Mouse (Mus musculus) cerebellum, postnatal 14 days (tissue): ENCODE measurements around the gene Ucp1.
"Not testable (repeated sequence)": the region's sequence is repeated elsewhere in the genome, so short reads cannot be mapped to it uniquely, and the experiment has no call there.

Experiments used
- DNase-seq, 2 experiments: peaks; one replicate each; pipeline ENCODE4 v3.0.0; 2021; ENCODE audit warnings: mixed read lengths in 2 of 2

Ucp1 gene

GRCm38 (mm10) chr8:83290176-83290575 is at the start of gene Ucp1:
Gene Ucp1, plus strand, starts transcription at chr8:83290352.
- DNase-seq = peak; percentile 35 to 45

GRCm38 (mm10) chr8:83244151-83244550 is 46.0 kb upstream of the Ucp1 start:
- DNase-seq = no peak

- DNase-seq = no peak
Observed at GRCm38 (mm10) chr8:83250858-83251257, 39.3 kb upstream of the Ucp1 start.

GRCm38 (mm10) chr8:83251362-83252246 is 38.5 kb upstream of the Ucp1 start:
- no peak for DNase-seq

GRCm38 (mm10) chr8:83252791-83253190 is 37.4 kb upstream of the Ucp1 start:
- no peak for DNase-seq

GRCm38 (mm10) chr8:83257631-83258030 is 32.5 kb upstream of the Ucp1 start:
- no peak for DNase-seq

- peak; percentile 63 to 66 for DNase-seq
Observed at GRCm38 (mm10) chr8:83260418-83261215, 29.5 kb upstream of the Ucp1 start.

GRCm38 (mm10) chr8:83271172-83271571 is 19.0 kb upstream of the Ucp1 start:
- no peak for DNase-seq

- no peak for DNase-seq
Observed at GRCm38 (mm10) chr8:83272464-83272863, 17.7 kb upstream of the Ucp1 start.

GRCm38 (mm10) chr8:83274470-83274869 is 15.7 kb upstream of the Ucp1 start:
- DNase-seq = no peak

GRCm38 (mm10) chr8:83278431-83278830 is 11.7 kb upstream of the Ucp1 start:
- DNase-seq = no peak

- DNase-seq = peak; percentile 40 to 57
Observed at GRCm38 (mm10) chr8:83285391-83285790, 4.8 kb upstream of the Ucp1 start.

GRCm38 (mm10) chr8:83297375-83297774 is 7.2 kb downstream of the Ucp1 start:
- DNase-seq = no peak

- DNase-seq = no peak
Observed at GRCm38 (mm10) chr8:83300135-83300534, 10.0 kb downstream of the Ucp1 start.

GRCm38 (mm10) chr8:83304946-83305345 is 14.8 kb downstream of the Ucp1 start:
- no peak for DNase-seq

- DNase-seq = no peak
Observed at GRCm38 (mm10) chr8:83309836-83310235, 19.7 kb downstream of the Ucp1 start.

GRCm38 (mm10) chr8:83315084-83315483 is 24.9 kb downstream of the Ucp1 start:
- DNase-seq = not testable (repeated sequence)

- DNase-seq = no peak
Observed at GRCm38 (mm10) chr8:83315691-83316090, 25.5 kb downstream of the Ucp1 start.

GRCm38 (mm10) chr8:83320543-83320942 is 30.4 kb downstream of the Ucp1 start:
- DNase-seq = no peak

GRCm38 (mm10) chr8:83322374-83322773 is 32.2 kb downstream of the Ucp1 start:
- DNase-seq = no peak

GRCm38 (mm10) chr8:83323056-83323455 is 32.9 kb downstream of the Ucp1 start:
- DNase-seq = peak in 1 of 2 experiments; percentile 37

GRCm38 (mm10) chr8:83327889-83328288 is 37.7 kb downstream of the Ucp1 start:
- DNase-seq = no peak

GRCm38 (mm10) chr8:83331567-83331898 is 41.4 kb downstream of the Ucp1 start:
- peak in 1 of 2 experiments; percentile 46 for DNase-seq
